Mouse (Mus musculus) liver, embryonic 15.5 days (tissue): ENCODE measurements around the gene Krtap24-1. TPM values are rescaled to one million over a fixed set of nuclear protein-coding genes. Genes with fewer than 3 reads are reported as not detected.

Experiments
- ATAC-seq: fragments of 200-750 bp; cut with Nextera tagmentation; 2 replicates; pipeline ENCODE4 v1.8.0; 2017; ENCODE audit warnings: moderate number of reproducible peaks, mild to moderate bottlenecking, moderate library complexity; ENCODE audit not compliant: insufficient read depth
- H3K27ac ChIP-seq: fragments of 300-500 bp; sonication (generic); replicated peaks from 2 replicates; pipeline ENCODE4 v1.5.1; 2015; ENCODE audit warnings: mild to moderate bottlenecking, inconsistent platforms
- H3K27me3 ChIP-seq: fragments of 300-500 bp; sonication (generic); 2 replicates; pipeline ENCODE4 v1.6.1; 2015; ENCODE audit warnings: mild to moderate bottlenecking, inconsistent platforms
- H3K36me3 ChIP-seq: fragments of 300-500 bp; sonication (generic); replicated peaks from 2 replicates; pipeline ENCODE4 v1.6.1; 2015; ENCODE audit warnings: moderate library complexity, mild to moderate bottlenecking, inconsistent platforms
- H3K4me1 ChIP-seq: fragments of 300-500 bp; sonication (generic); replicated peaks from 2 replicates; pipeline ENCODE4 v1.6.1; 2015; ENCODE audit warnings: inconsistent platforms
- H3K4me2 ChIP-seq: fragments of 300-500 bp; sonication (generic); 2 replicates; pipeline ENCODE4 v1.6.1; 2015; ENCODE audit warnings: moderate library complexity, mild to moderate bottlenecking, inconsistent platforms
- H3K4me3 ChIP-seq: fragments of 300-500 bp; sonication (generic); replicated peaks from 2 replicates; pipeline ENCODE4 v1.5.1; 2015; ENCODE audit warnings: mild to moderate bottlenecking, inconsistent platforms
- H3K9ac ChIP-seq: fragments of 300-500 bp; sonication (generic); 2 replicates; pipeline ENCODE4 v1.6.1; 2015; ENCODE audit warnings: moderate library complexity, mild to moderate bottlenecking, inconsistent platforms
- H3K9me3 ChIP-seq: fragments of 300-500 bp; sonication (generic); replicated peaks from 2 replicates; pipeline ENCODE4 v1.6.1; 2016; ENCODE audit warnings: inconsistent platforms
- WGBS: fragments of 180-500 bp; shearing (Covaris S2); methylation state at CpG from one replicate; pipeline ENCODE4 v1.1.7; 2015; ENCODE audit warnings: mixed read lengths; ENCODE audit not compliant: insufficient replicate concordance; 5-methylcytosine and 5-hydroxymethylcytosine counted together
- polyA plus RNA-seq: library from polyadenylated mRNA; unstranded; fragments of >200 nt; fragmentation: Nextera tagmentation; extraction: Ambion mirVana; gene quantifications from 2 replicates; pipeline ENCODE4 v1.2.1, GENCODE M21; 2015

Krtap24-1 gene
- polyA plus RNA-seq: not detected in 2 replicates

DNA sequence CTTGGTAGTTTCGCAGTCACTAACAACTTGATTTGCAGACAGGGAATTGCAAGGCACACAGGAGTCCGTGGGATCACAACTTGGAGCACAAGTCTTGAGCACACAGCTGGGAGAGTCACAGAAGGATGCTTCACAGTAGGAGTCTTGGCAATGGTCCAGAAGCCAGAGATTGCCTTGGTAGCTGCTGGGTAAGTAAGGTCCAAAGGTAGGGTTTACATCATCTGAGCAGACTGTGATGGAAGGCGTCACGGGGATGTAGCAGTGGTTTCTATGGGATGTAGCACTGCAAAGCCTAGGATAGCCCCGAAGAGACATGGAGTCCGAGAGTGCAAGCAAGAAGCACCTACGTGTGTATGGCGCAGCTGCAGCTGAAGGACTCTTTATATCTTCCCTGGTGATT is at the start of gene Krtap24-1:
TSS of gene Krtap24-1 (minus strand) at position 358 of the 400 bp plus-strand sequence.
- 69% methylated on average over 8 of the region's 8 CpGs for WGBS
- no peak within 1 kb of the TSS for H3K9ac ChIP-seq
- no peaks in the 10 kb centered on the region for H3K4me1 ChIP-seq
- no peaks in the 10 kb centered on the region for H3K9me3 ChIP-seq
- H3K27me3 ChIP-seq: no peaks in the 10 kb centered on the region
- H3K27ac ChIP-seq: no peak within 1 kb of the TSS
- no peak within 1 kb of the TSS for H3K4me2 ChIP-seq
- no peak within 1 kb of the TSS for H3K4me3 ChIP-seq
- no peak for ATAC-seq
- no peaks in the 10 kb centered on the region for H3K36me3 ChIP-seq

DNA sequence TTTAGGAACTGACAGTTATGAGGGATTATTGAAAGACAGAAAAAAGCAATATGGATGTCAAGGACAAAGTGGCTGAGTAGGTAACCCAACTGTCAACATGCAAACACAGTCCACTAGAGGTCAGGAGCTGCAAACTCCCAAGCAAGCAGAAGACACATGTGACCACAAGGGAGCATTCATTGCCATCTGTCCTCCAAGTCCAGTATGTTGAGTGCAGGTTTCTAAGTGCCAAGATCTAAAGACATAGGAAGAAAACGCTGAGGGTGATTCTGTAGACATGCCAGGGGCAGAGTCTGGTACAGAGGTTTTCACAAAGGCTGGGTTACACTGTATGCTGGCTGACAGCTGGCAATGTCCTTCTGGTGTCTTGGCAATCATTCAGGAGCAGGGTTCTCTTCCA is 45.3 kb upstream of the Krtap24-1 start:
- WGBS: 43% methylated on average over 1 of the region's 1 CpGs
- no peaks in the 10 kb centered on the region for H3K9me3 ChIP-seq

DNA sequence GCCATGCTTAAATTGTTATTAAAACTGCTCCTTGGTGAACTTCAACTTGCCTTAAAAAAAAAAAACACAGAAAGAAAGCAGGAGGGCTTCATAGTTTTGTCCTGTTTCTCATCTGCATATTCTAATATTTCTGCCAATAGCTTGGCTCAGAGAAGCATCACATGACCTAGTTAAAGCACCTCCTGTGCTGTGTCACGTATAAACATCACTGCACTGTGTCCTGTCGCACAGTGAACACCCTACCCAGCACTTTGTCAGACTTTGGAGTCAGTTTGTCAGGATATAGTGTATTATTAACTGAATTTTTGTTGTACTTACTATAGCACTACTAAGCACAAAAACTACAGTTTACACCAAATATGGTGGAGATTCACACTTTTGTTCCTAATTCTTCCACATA is 39.9 kb upstream of the Krtap24-1 start:
- Histone ChIP-seq H3K9ac (no peak overlapping the region), H3K4me1 (no peaks in the 10 kb centered on the region), H3K4me2 (no peak overlapping the region), H3K27me3 (no peaks in the 10 kb centered on the region), H3K4me3 (no peak overlapping the region), H3K9me3 (no peaks in the 10 kb centered on the region), H3K27ac (no peak overlapping the region), H3K36me3 (no peaks in the 10 kb centered on the region)
- 41% methylated on average over 2 of the region's 2 CpGs for WGBS
- ATAC-seq: no peak

More for the DNA sequence above, 45.3 kb upstream of the Krtap24-1 start:
- H3K27ac ChIP-seq: no peak overlapping the region
- H3K36me3 ChIP-seq: no peaks in the 10 kb centered on the region
- H3K4me2 ChIP-seq: no peak overlapping the region
- H3K9ac ChIP-seq: no peak overlapping the region
- no peak overlapping the region for H3K4me3 ChIP-seq
- no peaks in the 10 kb centered on the region for H3K4me1 ChIP-seq
- ATAC-seq: no peak
- no peaks in the 10 kb centered on the region for H3K27me3 ChIP-seq

DNA sequence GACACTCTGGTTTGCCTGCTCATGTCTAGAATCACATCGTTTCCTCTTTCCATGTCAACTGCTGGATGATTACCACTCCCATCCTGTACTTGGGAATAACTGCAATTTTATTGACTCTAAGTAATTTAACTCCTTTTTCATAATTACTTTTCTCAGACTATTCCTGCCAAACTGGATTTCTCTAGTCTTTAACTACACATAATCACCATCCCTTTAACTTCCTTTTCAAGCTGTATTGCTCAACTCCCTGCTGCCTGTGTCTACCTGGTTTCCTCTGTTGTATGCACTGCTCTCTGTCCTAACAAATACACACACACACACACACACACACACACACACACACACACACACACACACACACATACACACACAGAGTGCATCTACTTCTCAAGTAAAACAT is 39.0 kb upstream of the Krtap24-1 start:
- H3K4me3 ChIP-seq: no peak overlapping the region
- no peak overlapping the region for H3K4me2 ChIP-seq
- H3K36me3 ChIP-seq: no peaks in the 10 kb centered on the region
- no peaks in the 10 kb centered on the region for H3K4me1 ChIP-seq
- WGBS: 53% methylated on average over 1 of the region's 1 CpGs
- no peak overlapping the region for H3K27ac ChIP-seq
- no peaks in the 10 kb centered on the region for H3K9me3 ChIP-seq
- H3K9ac ChIP-seq: no peak overlapping the region
- ATAC-seq: no peak
- no peaks in the 10 kb centered on the region for H3K27me3 ChIP-seq

DNA sequence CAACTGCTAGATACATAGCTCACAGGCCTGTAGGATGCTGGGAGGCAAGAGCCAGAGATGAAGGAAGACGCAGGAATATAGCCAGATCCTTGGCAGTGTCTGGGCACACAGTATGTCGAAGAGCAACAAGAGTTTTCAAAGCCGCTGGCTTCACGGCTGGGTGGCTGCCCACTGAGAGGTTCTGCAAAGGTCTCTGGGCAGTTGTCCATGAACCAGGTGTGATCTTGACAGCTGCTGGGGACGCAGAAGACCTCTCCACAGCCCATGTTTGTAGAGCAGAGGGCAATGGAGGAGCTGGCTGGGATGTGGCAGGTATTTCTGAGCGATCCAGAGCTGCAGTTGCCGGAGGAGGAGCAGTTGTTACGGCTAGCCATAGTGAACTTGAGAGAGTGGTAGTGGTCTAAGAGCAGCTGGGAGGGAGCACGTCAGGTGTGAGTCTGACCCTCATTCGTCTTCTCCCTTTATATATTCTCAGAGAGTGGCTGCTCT is 35.3 kb upstream of the Krtap24-1 start, which contains the start of gene Krtap26-1:
TSS of gene Krtap26-1 (minus strand) at position 439 of the 489 bp plus-strand sequence.
- WGBS: 66% methylated on average over 10 of the region's 10 CpGs
- no peak within 1 kb of the TSS for H3K4me2 ChIP-seq
- H3K4me3 ChIP-seq: no peak within 1 kb of the TSS
- H3K36me3 ChIP-seq: no peaks in the 10 kb centered on the region
- H3K27me3 ChIP-seq: no peaks in the 10 kb centered on the region
- no peak for ATAC-seq
- no peak within 1 kb of the TSS for H3K9ac ChIP-seq
- H3K9me3 ChIP-seq: no peaks in the 10 kb centered on the region
- H3K27ac ChIP-seq: no peak within 1 kb of the TSS
- no peaks in the 10 kb centered on the region for H3K4me1 ChIP-seq

DNA sequence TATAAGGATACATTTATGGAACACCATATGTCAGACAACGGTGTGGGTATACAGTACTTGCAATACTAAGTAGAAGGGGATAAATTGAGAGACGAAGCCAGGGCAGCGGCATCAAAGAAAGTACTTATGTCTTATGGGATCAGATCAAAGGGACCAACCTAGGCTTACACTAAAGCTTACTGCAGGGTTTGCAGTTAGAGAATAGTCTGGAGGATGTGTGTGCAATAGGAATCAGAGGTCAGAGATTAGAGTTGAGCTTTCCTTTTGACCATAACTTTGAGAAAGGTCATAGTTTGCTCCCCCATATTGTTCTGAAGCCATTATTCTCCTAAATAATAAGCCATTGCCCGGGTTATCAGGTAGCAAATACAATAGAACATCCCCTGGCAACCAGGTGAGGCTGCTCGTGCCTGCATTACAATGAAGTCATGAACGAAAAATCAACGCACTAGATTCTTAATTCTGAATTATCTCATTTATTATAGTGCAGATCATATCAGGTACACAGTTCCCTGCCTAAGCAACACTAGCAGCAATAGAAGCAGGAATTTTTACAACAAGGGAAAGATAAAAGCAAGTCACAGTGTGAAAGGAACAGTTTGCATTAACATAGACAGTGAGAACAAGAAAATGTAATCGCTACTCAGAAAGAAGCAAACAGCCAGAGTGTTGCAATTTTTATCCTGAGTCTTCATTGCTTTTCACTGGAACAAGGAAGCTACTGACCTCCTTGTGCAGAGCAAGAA is 34.5 kb upstream of the Krtap24-1 start:
- H3K4me2 ChIP-seq: no peak overlapping the region
- 62% methylated on average over 8 of the region's 8 CpGs for whole genome bisulfite sequencing
- H3K9me3 ChIP-seq: no peaks in the 10 kb centered on the region
- H3K27ac ChIP-seq: no peak overlapping the region
- ATAC-seq: no peak
- H3K36me3 ChIP-seq: no peaks in the 10 kb centered on the region
- no peak overlapping the region for H3K9ac ChIP-seq
- no peaks in the 10 kb centered on the region for H3K4me1 ChIP-seq
- no peak overlapping the region for H3K4me3 ChIP-seq
- no peaks in the 10 kb centered on the region for H3K27me3 ChIP-seq

DNA sequence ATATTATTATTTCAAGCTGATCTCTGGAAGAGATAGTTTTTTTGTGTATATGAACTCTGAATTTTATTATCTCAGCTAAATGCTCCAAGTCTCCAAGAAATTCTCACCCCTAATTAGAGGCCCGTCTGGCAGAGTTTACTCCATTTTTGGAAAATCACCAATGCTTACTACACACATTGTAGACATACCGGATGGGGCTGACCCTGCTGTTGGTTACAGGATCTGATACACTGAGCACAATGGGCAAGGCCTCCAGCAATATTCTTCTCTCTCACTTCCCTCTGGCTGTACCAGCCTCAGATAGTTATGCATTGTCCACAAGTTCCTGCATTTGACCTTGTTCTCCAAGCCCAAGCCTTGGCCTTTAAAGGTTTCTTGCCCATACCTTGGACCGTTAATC is 28.0 kb upstream of the Krtap24-1 start:
- H3K4me2 ChIP-seq: no peak overlapping the region
- no peaks in the 10 kb centered on the region for H3K4me1 ChIP-seq
- no peak overlapping the region for H3K27ac ChIP-seq
- no peaks in the 10 kb centered on the region for H3K9me3 ChIP-seq
- H3K4me3 ChIP-seq: no peak overlapping the region
- no peak overlapping the region for H3K9ac ChIP-seq
- WGBS: 59% methylated on average over 3 of the region's 3 CpGs
- H3K36me3 ChIP-seq: no peaks in the 10 kb centered on the region
- H3K27me3 ChIP-seq: no peaks in the 10 kb centered on the region
- ATAC-seq: no peak

DNA sequence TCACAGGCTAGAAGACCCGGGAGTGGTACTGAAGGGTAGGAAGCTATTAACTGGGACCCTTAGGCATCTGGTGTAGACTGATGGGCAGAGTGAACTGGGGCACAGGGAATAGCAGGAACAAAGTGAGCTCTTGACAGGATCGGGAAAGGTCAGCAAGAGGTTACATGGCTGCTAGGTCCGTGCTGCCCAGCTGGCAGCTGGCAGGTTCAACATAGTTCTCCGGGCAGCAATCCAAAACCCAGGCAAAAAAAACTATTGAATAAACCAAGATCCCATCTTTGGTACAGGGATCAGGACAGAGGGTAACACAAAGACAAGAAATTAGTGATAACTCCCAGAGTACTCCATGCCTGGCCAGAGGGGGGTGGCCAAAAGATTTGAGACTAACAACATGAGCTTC is 23.1 kb upstream of the Krtap24-1 start:
- Histone ChIP-seq H3K4me3 (no peak overlapping the region), H3K27ac (no peak overlapping the region), H3K4me2 (no peak overlapping the region), H3K9ac (no peak overlapping the region), H3K9me3 (no peaks in the 10 kb centered on the region), H3K36me3 (no peaks in the 10 kb centered on the region), H3K27me3 (no peaks in the 10 kb centered on the region), H3K4me1 (no peaks in the 10 kb centered on the region)
- ATAC-seq: no peak
- WGBS: 59% methylated on average over 4 of the region's 4 CpGs

DNA sequence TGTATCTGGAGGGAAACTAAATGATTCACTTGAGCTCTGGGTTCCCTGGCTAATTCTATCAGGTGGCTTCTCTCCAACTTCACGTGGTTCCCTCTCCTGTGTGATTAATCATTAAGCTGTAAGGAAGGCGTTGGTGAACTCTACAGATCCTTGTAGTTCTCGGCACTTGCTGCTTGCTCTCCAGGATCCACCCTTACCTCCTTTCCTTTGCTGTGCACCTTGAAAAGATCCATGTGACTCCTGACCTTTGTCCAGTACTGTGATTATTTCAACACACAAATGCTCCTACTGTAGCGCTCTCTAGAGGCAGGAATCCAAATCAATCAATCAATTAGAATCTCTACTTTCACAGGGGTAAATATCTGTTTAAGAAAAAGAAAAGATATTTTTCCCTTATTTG is 19.4 kb upstream of the Krtap24-1 start:
- Histone ChIP-seq H3K27me3 (no peaks in the 10 kb centered on the region), H3K4me2 (no peak overlapping the region), H3K4me1 (no peaks in the 10 kb centered on the region), H3K36me3 (no peaks in the 10 kb centered on the region), H3K27ac (no peak overlapping the region), H3K9me3 (no peaks in the 10 kb centered on the region), H3K4me3 (no peak overlapping the region), H3K9ac (no peak overlapping the region)
- no peak for ATAC-seq
- 51% methylated on average over 4 of the region's 4 CpGs for WGBS

DNA sequence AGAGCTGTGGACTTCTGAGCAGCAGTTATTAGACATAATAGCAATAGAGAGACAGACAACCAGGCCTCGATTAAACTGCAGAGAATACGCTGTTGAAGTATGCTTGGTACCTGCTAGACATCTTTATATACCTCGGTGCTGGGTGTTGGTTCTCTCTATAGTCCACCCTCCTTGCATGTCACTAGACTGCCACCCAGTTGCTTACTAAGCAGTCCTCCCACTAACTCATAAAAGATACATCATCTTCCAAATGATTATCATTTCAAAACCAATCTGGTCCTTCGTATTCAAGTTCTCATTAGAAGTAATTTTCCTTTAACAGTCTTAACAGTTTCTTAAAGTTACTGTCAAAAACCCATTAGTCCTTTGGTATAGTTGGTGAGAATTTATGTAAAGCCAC is 15.5 kb upstream of the Krtap24-1 start, which contains the start of gene 2310079G19Rik:
TSS of gene 2310079G19Rik (minus strand) at position 101 of the 400 bp plus-strand sequence.
- H3K4me3 ChIP-seq: no peak within 1 kb of the TSS
- WGBS: 62% methylated on average over 4 of the region's 4 CpGs
- no peaks in the 10 kb centered on the region for H3K9me3 ChIP-seq
- H3K4me2 ChIP-seq: no peak within 1 kb of the TSS
- H3K27me3 ChIP-seq: no peaks in the 10 kb centered on the region
- no peaks in the 10 kb centered on the region for H3K4me1 ChIP-seq
- H3K9ac ChIP-seq: no peak within 1 kb of the TSS
- no peak within 1 kb of the TSS for H3K27ac ChIP-seq
- ATAC-seq: no peak
- no peaks in the 10 kb centered on the region for H3K36me3 ChIP-seq

DNA sequence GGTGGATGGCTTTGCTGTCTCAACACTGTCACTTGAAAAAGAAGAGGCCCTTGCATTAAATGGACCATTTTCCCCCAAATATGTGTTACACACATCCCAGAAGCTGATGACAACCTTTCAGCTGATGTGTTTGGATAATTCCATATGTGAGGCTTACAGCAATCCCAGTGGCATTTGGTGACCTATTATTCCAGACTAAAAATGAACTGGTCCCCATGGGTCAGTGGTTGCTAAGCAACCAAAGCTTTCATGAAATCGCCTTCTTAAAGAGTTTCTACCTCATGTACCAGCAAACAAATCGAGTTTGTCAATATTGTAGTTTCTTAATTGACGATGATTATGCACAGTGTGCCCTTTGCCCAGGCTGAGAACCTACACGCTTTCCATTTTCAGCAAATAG is 633 bp upstream of the Krtap24-1 start:
- H3K4me2 ChIP-seq: no peak overlapping the region
- H3K36me3 ChIP-seq: no peaks in the 10 kb centered on the region
- ATAC-seq: no peak
- no peaks in the 10 kb centered on the region for H3K27me3 ChIP-seq
- 67% methylated on average over 4 of the region's 4 CpGs for WGBS
- no peak overlapping the region for H3K27ac ChIP-seq
- H3K9me3 ChIP-seq: no peaks in the 10 kb centered on the region
- no peak overlapping the region for H3K4me3 ChIP-seq
- no peaks in the 10 kb centered on the region for H3K4me1 ChIP-seq
- no peak overlapping the region for H3K9ac ChIP-seq

DNA sequence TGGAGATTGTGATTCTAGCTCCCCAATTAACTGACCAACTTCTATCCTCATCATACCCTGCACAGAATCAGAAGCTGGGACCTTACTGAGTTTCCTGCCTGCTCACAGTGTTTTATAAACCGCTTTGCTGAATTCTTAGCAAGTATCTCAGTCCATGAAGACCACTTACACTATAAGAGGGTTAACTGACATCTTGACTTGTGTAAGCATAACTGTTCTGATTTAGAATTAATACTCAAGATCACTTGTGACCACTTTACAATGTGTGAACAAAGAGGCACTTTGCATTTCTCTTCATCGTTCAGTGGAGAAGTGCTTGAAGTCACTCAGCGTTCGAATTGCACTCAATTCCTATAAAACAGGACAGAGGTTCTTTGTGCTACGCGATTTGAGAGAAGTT is 7.5 kb downstream of the Krtap24-1 start:
- no peaks in the 10 kb centered on the region for H3K4me1 ChIP-seq
- no peak overlapping the region for H3K4me3 ChIP-seq
- H3K9me3 ChIP-seq: no peaks in the 10 kb centered on the region
- no peak overlapping the region for H3K9ac ChIP-seq
- no peak for ATAC-seq
- WGBS: 75% methylated on average over 6 of the region's 6 CpGs
- H3K27me3 ChIP-seq: no peaks in the 10 kb centered on the region
- no peaks in the 10 kb centered on the region for H3K36me3 ChIP-seq
- no peak overlapping the region for H3K27ac ChIP-seq
- H3K4me2 ChIP-seq: no peak overlapping the region
